Mouse (Mus musculus) heart, embryonic 10.5 days (tissue): ENCODE results near the gene Cwc22. TPM values are rescaled to one million over a fixed set of nuclear protein-coding genes. Genes with fewer than 3 reads are reported as not detected.

Experiments used
- DNase-seq: peaks from one replicate; pipeline ENCODE4 v3.0.0-alpha.2; 2017; ENCODE audit warnings: low spot score
- H3K27ac ChIP-seq: fragments of 300-500 bp; sonication (generic); 2 replicates; pipeline ENCODE4 v1.5.1; 2016; ENCODE audit warnings: mild to moderate bottlenecking
- H3K27me3 ChIP-seq: fragments of 300-500 bp; sonication (generic); 2 replicates; pipeline ENCODE4 v1.6.1; 2016; ENCODE audit warnings: mild to moderate bottlenecking; ENCODE audit not compliant: poor library complexity, insufficient read depth, severe bottlenecking
- H3K36me3 ChIP-seq: fragments of 300-500 bp; sonication (generic); 2 replicates; pipeline ENCODE4 v1.6.1; 2016; ENCODE audit warnings: mild to moderate bottlenecking, moderate library complexity
- H3K4me1 ChIP-seq: fragments of 300-500 bp; sonication (generic); 2 replicates; pipeline ENCODE4 v1.6.1; 2016; ENCODE audit warnings: mild to moderate bottlenecking
- H3K4me3 ChIP-seq: fragments of 300-500 bp; sonication (generic); 2 replicates; pipeline ENCODE4 v1.5.1; 2016; ENCODE audit warnings: mild to moderate bottlenecking, moderate library complexity
- H3K9me3 ChIP-seq: fragments of 300-500 bp; sonication (generic); 2 replicates; pipeline ENCODE4 v1.6.1; 2016; ENCODE audit warnings: mild to moderate bottlenecking, moderate library complexity
- WGBS: fragments of 180-500 bp; shearing (Covaris S2); methylation state at CpG from one replicate; pipeline ENCODE4 v1.1.7; 2016; 5-methylcytosine and 5-hydroxymethylcytosine counted together
- polyA plus RNA-seq: library from polyadenylated mRNA; unstranded; fragments of >200 nt; fragmentation: Nextera tagmentation; extraction: Ambion mirVana; gene quantifications from 2 replicates; pipeline ENCODE4 v1.2.1, GENCODE M21; 2016

Gene Cwc22
- polyA plus RNA-seq, 1 experiment from 2014 or later = 30.3 TPM

- no peak for DNase-seq
- 77% methylated on average over 2 of the region's 2 CpGs for WGBS
- H3K27me3 ChIP-seq = no peaks in the 10 kb centered on the region
- H3K9me3 ChIP-seq = no peaks in the 10 kb centered on the region
- no peak overlapping the region for H3K4me3 ChIP-seq
- H3K4me1 ChIP-seq = no peaks in the 10 kb centered on the region
- H3K36me3 ChIP-seq = no peaks in the 10 kb centered on the region
- no peak overlapping the region for H3K27ac ChIP-seq
These were observed 73.5 kb downstream of the Cwc22 start for GRCm38 (mm10) chr2:77872676-77873075.

- Histone ChIP-seq H3K9me3 (no peaks in the 10 kb centered on the region), H3K4me3 (no peak overlapping the region), H3K4me1 (no peaks in the 10 kb centered on the region), H3K36me3 (no peaks in the 10 kb centered on the region), H3K27ac (no peak overlapping the region), H3K27me3 (no peaks in the 10 kb centered on the region)
- DNase-seq = no peak
These were observed 75.0 kb downstream of the Cwc22 start for GRCm38 (mm10) chr2:77871146-77871545.

GRCm38 (mm10) chr2:77869729-77870280, 76.4 kb downstream of the Cwc22 start:
- Histone ChIP-seq H3K9me3 (no peaks in the 10 kb centered on the region), H3K27me3 (no peaks in the 10 kb centered on the region), H3K27ac (no peak overlapping the region), H3K4me1 (no peaks in the 10 kb centered on the region), H3K4me3 (no peak overlapping the region), H3K36me3 (no peaks in the 10 kb centered on the region)
- WGBS = 90% methylated on average over 4 of the region's 4 CpGs
- DNase-seq = no peak

- 0 out of 2 replicates have a peak overlapping the region, but pooled peaks have one; percentile 30 for H3K27ac ChIP-seq
- no peak for DNase-seq
- no peaks in the 10 kb centered on the region; the same call in 1 of the 2 replicates for H3K9me3 ChIP-seq
- WGBS = 87% methylated on average over 6 of the region's 6 CpGs
- H3K36me3 ChIP-seq = no peaks in the 10 kb centered on the region
- H3K4me1 ChIP-seq = peaks cover 7% of the 10 kb centered on the region; the same call in 1 of the 2 replicates
- H3K27me3 ChIP-seq = no peaks in the 10 kb centered on the region
- H3K4me3 ChIP-seq = no peak overlapping the region
These were observed 82.2 kb downstream of the Cwc22 start for GRCm38 (mm10) chr2:77863934-77864333.

- H3K9me3 ChIP-seq = no peaks in the 10 kb centered on the region; the same call in 1 of the 2 replicates
- no peaks in the 10 kb centered on the region for H3K27me3 ChIP-seq
- H3K27ac ChIP-seq = 0 out of 2 replicates have a peak overlapping the region, but pooled peaks have one; percentile 30
- H3K4me3 ChIP-seq = no peak overlapping the region
- no peak for DNase-seq
- no peaks in the 10 kb centered on the region for H3K36me3 ChIP-seq
- H3K4me1 ChIP-seq = peaks cover 7% of the 10 kb centered on the region; the same call in 1 of the 2 replicates
- WGBS = 71% methylated on average over 15 of the region's 15 CpGs
These were observed 82.7 kb downstream of the Cwc22 start for GRCm38 (mm10) chr2:77863522-77863921.

GRCm38 (mm10) chr2:77841464-77841863, 104.7 kb downstream of the Cwc22 start:
- 18% methylated on average over 6 of the region's 6 CpGs for WGBS
- Histone ChIP-seq H3K27me3 (no peaks in the 10 kb centered on the region), H3K9me3 (no peaks in the 10 kb centered on the region), H3K4me3 (no peak overlapping the region), H3K4me1 (no peaks in the 10 kb centered on the region; the same call in 1 of the 2 replicates), H3K27ac (no peak overlapping the region), H3K36me3 (no peaks in the 10 kb centered on the region)
- DNase-seq = no peak

GRCm38 (mm10) chr2:77839587-77839986, 106.6 kb downstream of the Cwc22 start:
- Histone ChIP-seq H3K36me3 (no peaks in the 10 kb centered on the region), H3K4me3 (no peak overlapping the region)
- 84% methylated on average over 17 of the region's 17 CpGs for WGBS

GRCm38 (mm10) chr2:77838688-77839087, 107.5 kb downstream of the Cwc22 start:
- Histone ChIP-seq H3K27me3 (no peaks in the 10 kb centered on the region), H3K4me1 (no peaks in the 10 kb centered on the region; the same call in 1 of the 2 replicates), H3K9me3 (no peaks in the 10 kb centered on the region), H3K27ac (no peak overlapping the region), H3K36me3 (no peaks in the 10 kb centered on the region), H3K4me3 (no peak overlapping the region)
- WGBS = 75% methylated on average over 1 of the region's 1 CpGs
- DNase-seq = no peak

More at GRCm38 (mm10) chr2:77839587-77839986, 106.6 kb downstream of the Cwc22 start:
- Histone ChIP-seq H3K27ac (no peak overlapping the region), H3K9me3 (no peaks in the 10 kb centered on the region), H3K27me3 (no peaks in the 10 kb centered on the region), H3K4me1 (no peaks in the 10 kb centered on the region; the same call in 1 of the 2 replicates)
- DNase-seq = no peak

GRCm38 (mm10) chr2:77835781-77836180, 110.4 kb downstream of the Cwc22 start:
- Histone ChIP-seq H3K36me3 (no peaks in the 10 kb centered on the region), H3K27ac (no peak overlapping the region), H3K27me3 (no peaks in the 10 kb centered on the region), H3K4me3 (no peak overlapping the region), H3K9me3 (no peaks in the 10 kb centered on the region), H3K4me1 (no peaks in the 10 kb centered on the region; the same call in 1 of the 2 replicates)
- WGBS = 54% methylated on average over 3 of the region's 3 CpGs
- DNase-seq = no peak

Other genes starting within 250 kb of the Cwc22 start
- 2.6 and 3.2 TPM in 2 replicates for gene Zfp385b, start 126.7 kb downstream of the Cwc22 start, polyA plus RNA-seq